Mouse (Mus musculus): ENCODE results near the gene Zic1. TPM values are rescaled to one million over a fixed set of nuclear protein-coding genes. Genes with fewer than 3 reads are reported as not detected.

Zic1 gene
- polyA plus RNA-seq, 1 experiment from 2014 or later, result 0.04 TPM

DNA sequence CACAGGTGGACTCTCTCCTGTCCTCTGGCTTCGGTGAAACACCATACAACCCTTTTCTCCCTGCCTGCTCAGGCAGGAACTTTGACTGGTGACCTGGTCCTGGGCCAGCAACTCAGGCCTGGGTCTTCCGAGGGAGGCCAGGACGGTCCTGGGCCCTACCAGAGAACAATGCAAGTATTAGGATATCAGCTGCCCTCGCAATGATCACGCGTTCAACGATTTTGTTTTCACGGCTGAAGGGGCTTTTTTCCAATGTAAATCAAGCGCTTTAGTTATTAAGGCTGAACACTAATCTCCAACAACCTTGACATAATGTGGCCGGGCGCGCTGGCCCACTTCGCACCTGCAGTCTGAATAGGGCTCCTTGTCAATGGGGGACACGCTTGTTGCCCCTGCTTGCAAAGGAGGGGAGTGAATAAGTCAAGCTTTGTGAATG is 28.6 kb upstream of the Zic1 start:
- no peak for ATAC-seq (ENCODE audit: borderline replicate concordance, extremely low read depth, low FRiP score, low TSS enrichment)
- Histone ChIP-seq H3K9me3 (no peaks in the 10 kb centered on the region), H3K4me1 (no peaks in the 10 kb centered on the region), H3K27me3 (peaks cover 94% of the 10 kb centered on the region), H3K9ac (no peak overlapping the region), H3K4me2 (no peak overlapping the region), H3K27ac (no peak overlapping the region), H3K4me3 (no peak overlapping the region), H3K36me3 (no peaks in the 10 kb centered on the region)
- 5% methylated on average over 14 of the region's 14 CpGs for WGBS

DNA sequence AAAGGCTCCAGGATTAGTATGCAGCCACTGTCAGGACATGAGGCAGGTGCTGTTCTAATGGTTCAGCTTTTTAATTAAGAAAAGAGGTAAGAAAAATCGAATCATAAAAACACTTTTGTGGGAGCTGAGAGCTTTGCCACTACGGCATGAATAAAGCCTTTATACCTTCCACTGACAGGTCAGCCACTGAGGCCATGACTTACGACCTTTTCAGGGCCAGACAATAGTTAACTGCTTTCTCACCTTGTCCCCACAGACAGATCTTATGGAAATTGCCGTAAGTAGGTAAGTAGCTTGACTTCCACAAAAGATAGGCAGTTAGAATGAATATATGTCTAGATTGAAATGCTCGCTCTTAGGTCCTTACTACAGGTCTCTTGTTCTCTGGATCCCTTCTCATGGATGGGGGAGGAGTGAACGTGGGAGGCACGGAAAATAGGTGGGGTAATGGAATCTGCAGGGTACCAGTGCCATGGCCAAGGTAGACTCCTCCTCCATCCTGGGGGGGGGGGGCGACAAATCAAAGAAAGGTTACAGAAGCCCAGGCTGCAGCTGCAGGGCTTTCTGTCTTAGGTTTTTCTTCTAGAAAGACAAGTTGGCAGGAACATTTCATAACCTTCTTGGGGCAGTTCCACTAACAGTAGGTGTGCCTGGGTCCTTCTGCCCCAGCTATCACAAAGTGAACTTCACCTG is 27.9 kb upstream of the Zic1 start:
- H3K9ac ChIP-seq, result no peak overlapping the region
- H3K4me3 ChIP-seq, result no peak overlapping the region
- WGBS, result 5% methylated on average over 8 of the region's 8 CpGs
- H3K4me1 ChIP-seq, result no peaks in the 10 kb centered on the region
- H3K4me2 ChIP-seq, result no peak overlapping the region
- no peaks in the 10 kb centered on the region for H3K9me3 ChIP-seq
- H3K27ac ChIP-seq, result no peak overlapping the region
- no peak for ATAC-seq (ENCODE audit: borderline replicate concordance, extremely low read depth, low FRiP score, low TSS enrichment)
- H3K36me3 ChIP-seq, result no peaks in the 10 kb centered on the region
- peaks cover 95% of the 10 kb centered on the region for H3K27me3 ChIP-seq

DNA sequence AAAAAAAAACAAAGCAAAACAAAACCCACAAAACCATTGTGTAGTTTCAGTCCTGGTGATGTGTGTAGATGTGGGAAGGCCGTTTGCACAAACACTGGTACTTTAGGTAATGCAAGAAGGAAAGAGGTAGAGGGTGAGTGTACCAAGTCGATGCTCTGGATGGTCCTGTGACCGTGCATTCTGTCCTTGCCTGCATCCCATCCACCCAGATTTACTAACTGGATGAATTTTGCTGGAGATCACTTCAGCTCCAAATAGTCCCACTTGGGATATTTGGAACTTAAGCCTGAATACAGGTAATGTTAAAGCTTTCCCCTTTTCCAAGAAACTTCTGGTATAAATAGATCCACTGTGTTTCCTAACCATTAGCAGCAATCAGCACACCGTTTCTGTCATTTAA is 22.6 kb upstream of the Zic1 start:
- Histone ChIP-seq H3K9ac (no peak overlapping the region), H3K27me3 (peaks cover 98% of the 10 kb centered on the region), H3K9me3 (no peaks in the 10 kb centered on the region), H3K27ac (no peak overlapping the region), H3K4me3 (no peak overlapping the region), H3K4me1 (no peaks in the 10 kb centered on the region), H3K36me3 (no peaks in the 10 kb centered on the region), H3K4me2 (no peak overlapping the region)
- ATAC-seq (ENCODE audit: borderline replicate concordance, extremely low read depth, low FRiP score, low TSS enrichment), result no peak
- 5% methylated on average over 4 of the region's 4 CpGs for WGBS

DNA sequence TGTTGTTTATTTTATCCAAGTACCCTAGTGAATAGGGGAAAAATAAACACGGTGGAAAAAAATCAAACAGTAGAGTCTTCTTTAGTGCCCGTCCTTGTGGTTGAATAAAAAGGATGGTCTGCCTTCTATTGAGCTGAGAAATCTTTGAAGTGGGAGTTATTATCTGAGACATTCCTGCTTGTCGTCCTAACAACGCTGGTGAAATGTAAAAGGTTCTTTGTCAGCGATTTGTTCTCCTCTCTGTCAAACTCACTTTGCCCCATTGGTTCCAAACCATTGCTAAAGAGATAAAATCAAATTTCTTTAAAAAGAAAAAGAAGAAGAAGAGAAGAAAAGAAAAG is 22.1 kb upstream of the Zic1 start:
- Histone ChIP-seq H3K27me3 (peaks cover 99% of the 10 kb centered on the region), H3K27ac (no peak overlapping the region), H3K4me2 (no peak overlapping the region), H3K4me1 (no peaks in the 10 kb centered on the region), H3K9ac (no peak overlapping the region), H3K36me3 (no peaks in the 10 kb centered on the region), H3K9me3 (no peaks in the 10 kb centered on the region), H3K4me3 (no peak overlapping the region)
- under 1% methylated on average over 5 of the region's 5 CpGs for WGBS
- no peak for ATAC-seq (ENCODE audit: borderline replicate concordance, extremely low read depth, low FRiP score, low TSS enrichment)

DNA sequence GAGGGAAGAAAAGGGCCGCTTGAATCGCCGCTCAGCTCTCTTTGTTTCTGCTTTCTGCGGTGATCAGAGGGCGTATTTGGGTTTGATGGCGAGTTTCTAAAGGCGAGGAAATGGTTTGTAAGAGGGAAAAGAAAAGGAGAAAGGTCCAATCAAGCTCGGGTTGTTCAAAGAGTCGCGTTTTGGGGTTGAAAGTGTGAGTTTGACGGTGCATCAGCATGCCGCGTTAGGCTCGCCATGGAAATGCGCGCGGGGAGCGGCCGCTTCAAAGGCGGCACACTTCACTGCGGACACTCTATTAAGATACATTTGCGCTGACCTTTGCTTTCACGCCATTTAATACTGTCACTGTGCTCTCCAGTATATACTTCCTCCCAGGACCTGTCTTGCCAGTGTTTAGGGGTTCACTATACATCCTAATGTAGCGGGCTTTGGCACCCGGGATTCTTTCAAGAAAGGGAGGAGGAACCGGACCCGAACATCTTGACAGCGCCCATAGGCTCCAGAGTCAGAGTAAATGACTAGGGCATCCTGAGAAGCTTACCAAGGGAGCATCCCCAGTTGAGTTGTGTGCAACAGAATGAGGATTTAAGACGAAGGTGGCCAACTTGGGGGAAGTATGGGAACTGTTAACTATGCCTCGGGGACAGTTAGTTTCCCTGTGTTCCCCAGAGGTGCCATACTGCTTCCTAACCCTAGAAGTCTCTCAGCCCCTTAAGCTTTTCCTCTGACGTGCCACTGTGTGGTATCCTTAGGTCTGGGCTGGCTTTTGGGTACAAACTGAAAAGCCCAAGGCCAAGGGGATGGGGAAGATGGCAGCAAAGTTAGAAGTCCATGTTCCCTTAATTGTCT is 21.5 kb upstream of the Zic1 start:
- H3K4me1 ChIP-seq, result no peaks in the 10 kb centered on the region
- no peak overlapping the region for H3K9ac ChIP-seq
- H3K4me3 ChIP-seq, result no peak overlapping the region
- H3K27ac ChIP-seq, result no peak overlapping the region
- no peak for ATAC-seq (ENCODE audit: borderline replicate concordance, extremely low read depth, low FRiP score, low TSS enrichment)
- 1% methylated on average over 31 of the region's 31 CpGs for WGBS
- H3K9me3 ChIP-seq, result no peaks in the 10 kb centered on the region
- no peaks in the 10 kb centered on the region for H3K36me3 ChIP-seq
- H3K27me3 ChIP-seq, result peaks cover 100% of the 10 kb centered on the region
- H3K4me2 ChIP-seq, result no peak overlapping the region

DNA sequence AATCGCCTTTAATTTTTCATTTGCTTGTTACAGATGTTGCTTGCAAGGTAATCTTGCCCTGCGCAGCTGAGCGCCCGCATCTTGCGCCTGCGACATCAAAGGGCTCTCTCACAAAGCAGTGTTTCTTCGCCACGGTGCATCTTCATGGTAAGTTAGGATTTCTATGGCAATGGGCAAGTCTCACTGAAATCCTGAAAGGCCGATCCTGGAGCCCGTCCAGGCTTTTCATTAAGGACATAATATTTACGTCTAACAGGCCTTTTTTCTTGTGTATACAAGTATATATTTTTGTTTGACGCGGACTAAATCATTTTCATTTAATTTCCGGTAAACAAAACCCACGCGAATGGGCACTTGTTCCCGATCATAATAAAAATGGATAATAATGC is 20.9 kb upstream of the Zic1 start:
- H3K27ac ChIP-seq, result no peak overlapping the region
- H3K9ac ChIP-seq, result no peak overlapping the region
- no peak overlapping the region for H3K4me3 ChIP-seq
- no peak for ATAC-seq (ENCODE audit: borderline replicate concordance, extremely low read depth, low FRiP score, low TSS enrichment)
- H3K4me1 ChIP-seq, result peaks cover 4% of the 10 kb centered on the region; the same call in 1 of the 2 replicates
- no peaks in the 10 kb centered on the region for H3K36me3 ChIP-seq
- peaks cover 100% of the 10 kb centered on the region for H3K27me3 ChIP-seq
- H3K4me2 ChIP-seq, result no peak overlapping the region
- no peaks in the 10 kb centered on the region for H3K9me3 ChIP-seq
- WGBS, result 3% methylated on average over 17 of the region's 17 CpGs

DNA sequence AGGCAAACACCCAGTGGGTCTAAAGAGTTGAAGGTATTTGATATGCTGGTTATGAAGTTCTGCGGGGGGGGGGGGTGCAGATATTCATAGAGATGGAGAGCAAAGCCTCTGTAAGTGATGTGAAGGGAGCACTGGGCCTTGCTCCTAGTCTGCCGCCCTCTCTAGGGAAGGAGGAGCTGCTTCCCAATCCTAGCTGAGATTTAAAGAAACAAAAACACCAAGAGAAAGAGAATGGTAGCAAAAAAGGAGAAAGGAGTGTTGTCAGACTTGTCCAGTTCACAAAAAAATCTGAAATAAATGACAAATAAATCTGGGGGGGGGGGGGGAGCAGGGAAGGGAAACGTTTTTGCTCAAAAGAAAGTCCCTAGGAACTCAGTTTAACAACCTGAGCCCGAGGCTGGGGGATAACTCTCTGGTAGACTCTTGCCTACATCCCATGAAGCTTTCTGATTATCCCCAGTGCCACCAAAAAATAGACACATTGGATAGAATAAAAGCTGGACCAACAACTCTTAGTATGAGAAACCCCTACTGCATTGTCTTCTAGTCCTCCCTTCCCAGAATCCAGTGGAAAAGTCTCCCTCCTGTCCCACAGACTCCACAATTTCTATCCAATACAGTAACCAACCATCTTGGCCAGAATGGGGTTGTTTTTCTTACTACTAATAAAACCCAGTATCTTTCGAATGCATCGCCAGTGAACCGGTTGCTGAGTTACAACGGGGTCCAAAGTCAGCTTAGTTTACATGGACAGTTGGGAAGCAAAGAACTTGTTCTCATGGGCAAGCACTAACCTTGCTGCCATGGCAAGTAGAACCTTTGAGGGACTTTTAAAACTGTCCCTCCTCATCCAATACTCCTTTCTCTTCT is 20.2 kb upstream of the Zic1 start:
- Histone ChIP-seq H3K9me3 (no peaks in the 10 kb centered on the region), H3K4me2 (no peak overlapping the region), H3K27ac (no peak overlapping the region), H3K36me3 (no peaks in the 10 kb centered on the region), H3K4me3 (no peak overlapping the region), H3K27me3 (peaks cover 99% of the 10 kb centered on the region), H3K4me1 (peaks cover 10% of the 10 kb centered on the region; the same call in 1 of the 2 replicates), H3K9ac (no peak overlapping the region)
- 2% methylated on average over 8 of the region's 8 CpGs for WGBS
- ATAC-seq (ENCODE audit: borderline replicate concordance, extremely low read depth, low FRiP score, low TSS enrichment), result no peak

DNA sequence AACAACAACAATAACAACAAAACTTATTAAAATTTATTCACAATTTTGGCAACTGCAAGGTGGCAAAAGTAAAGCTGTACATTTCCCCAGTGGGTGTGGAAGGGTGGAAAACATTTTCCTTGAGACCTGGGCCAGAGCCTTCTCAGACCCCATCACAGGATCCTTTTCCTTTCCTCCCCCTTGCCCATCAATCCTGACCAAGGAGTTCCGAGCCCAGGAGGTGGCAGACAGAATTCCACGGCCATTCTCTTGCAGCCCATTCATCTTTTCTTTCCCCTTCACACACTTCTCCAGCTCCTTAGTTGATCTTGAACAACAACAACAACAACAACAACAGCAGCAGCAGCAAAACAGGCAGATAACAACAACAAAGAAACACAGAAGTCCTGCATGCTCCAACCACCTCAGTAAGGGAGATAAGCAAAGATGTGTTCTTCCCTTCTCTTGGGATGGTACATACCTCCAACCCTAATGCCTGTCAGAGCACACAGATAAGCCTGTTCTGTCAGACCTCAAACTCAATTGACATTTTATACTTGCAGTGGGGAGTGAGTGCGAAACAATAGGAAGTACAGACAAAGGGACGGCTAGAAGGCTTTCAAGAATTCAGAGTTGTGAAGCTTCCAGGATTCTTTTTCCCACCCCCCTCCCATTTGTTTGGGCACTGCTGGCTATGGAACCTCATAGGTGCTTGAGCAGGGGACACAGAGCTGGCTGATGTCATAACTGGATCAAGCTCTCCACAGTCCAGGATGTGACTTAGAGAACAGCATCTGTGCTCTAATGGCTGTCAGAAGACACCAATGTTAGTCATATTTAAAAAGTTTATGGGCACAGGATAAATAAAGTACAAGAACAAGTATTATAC is 19.3 kb upstream of the Zic1 start:
- Histone ChIP-seq H3K4me3 (no peak overlapping the region), H3K27ac (no peak overlapping the region), H3K4me1 (peaks cover 10% of the 10 kb centered on the region; the same call in 1 of the 2 replicates), H3K36me3 (no peaks in the 10 kb centered on the region), H3K9me3 (no peaks in the 10 kb centered on the region), H3K4me2 (no peak overlapping the region), H3K9ac (no peak overlapping the region), H3K27me3 (peaks cover 99% of the 10 kb centered on the region)
- 4% methylated on average over 4 of the region's 4 CpGs for WGBS
- ATAC-seq (ENCODE audit: borderline replicate concordance, extremely low read depth, low FRiP score, low TSS enrichment), result no peak

DNA sequence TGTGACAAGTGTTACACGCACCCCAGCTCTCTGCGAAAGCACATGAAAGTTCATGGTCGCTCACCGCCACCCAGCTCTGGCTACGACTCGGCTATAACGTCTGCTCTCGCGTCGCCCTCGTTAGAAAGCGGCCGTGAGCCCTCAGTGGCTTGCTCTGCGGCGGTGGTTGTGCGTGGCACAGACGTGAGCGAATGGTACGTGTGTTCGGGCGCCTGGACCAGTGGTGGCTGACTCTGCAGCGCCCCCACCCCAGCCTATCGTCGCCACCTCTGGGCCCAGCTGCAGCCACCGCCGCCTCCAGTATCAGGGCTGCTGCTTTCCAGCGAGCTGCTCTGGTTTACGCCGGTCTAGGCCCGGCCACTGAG is 18.5 kb upstream of the Zic1 start:
- Histone ChIP-seq H3K27ac (no peak overlapping the region), H3K4me3 (no peak overlapping the region), H3K4me2 (no peak overlapping the region), H3K9ac (no peak overlapping the region), H3K9me3 (no peaks in the 10 kb centered on the region), H3K4me1 (peaks cover 10% of the 10 kb centered on the region; the same call in 1 of the 2 replicates), H3K27me3 (peaks cover 99% of the 10 kb centered on the region), H3K36me3 (no peaks in the 10 kb centered on the region)
- 1% methylated on average over 30 of the region's 30 CpGs for WGBS
- ATAC-seq (ENCODE audit: borderline replicate concordance, extremely low read depth, low FRiP score, low TSS enrichment), result no peak

DNA sequence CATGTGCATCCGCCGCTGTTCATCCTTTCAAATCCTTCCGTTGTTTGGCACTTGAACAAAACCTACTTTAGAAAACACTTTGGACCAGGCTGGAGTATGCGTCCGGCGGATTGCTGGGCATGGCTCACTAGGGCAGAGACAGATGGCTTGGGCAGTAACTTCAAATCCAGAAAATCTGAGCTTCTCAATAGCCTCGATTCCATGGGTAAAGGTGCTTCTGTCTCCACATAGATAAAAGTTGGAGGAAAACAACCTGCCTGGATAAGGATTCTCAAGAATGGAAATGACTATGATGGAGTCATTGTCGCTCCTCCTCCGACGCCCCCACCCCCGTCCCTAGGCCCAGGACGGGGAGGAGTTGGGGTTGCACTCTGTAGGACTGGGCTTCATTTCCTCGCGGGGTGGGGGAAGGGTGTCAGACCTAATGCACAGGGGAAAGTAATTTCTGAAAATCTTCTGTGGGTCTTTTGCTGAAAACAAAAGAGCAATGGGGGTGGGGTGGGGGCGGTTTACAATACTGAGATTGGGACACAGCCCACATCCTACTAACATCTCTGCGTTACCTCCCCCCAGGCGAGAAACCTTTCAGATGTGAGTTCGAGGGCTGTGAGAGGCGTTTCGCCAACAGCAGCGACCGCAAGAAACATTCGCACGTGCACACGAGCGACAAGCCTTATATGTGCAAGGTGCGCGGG is 18.0 kb upstream of the Zic1 start:
- 2% methylated on average over 28 of the region's 28 CpGs for WGBS
- peaks cover 10% of the 10 kb centered on the region; the same call in 1 of the 2 replicates for H3K4me1 ChIP-seq
- no peak for ATAC-seq (ENCODE audit: borderline replicate concordance, extremely low read depth, low FRiP score, low TSS enrichment)
- no peak overlapping the region for H3K4me2 ChIP-seq
- no peak overlapping the region for H3K4me3 ChIP-seq
- H3K27me3 ChIP-seq, result peaks cover 99% of the 10 kb centered on the region
- no peak overlapping the region for H3K9ac ChIP-seq
- H3K9me3 ChIP-seq, result no peaks in the 10 kb centered on the region
- H3K27ac ChIP-seq, result no peak overlapping the region
- no peaks in the 10 kb centered on the region for H3K36me3 ChIP-seq
